Mouse (Mus musculus) intestine, embryonic 14.5 days (tissue): ENCODE measurements around the gene Jade1. TPM values are rescaled to one million over a fixed set of nuclear protein-coding genes. Genes with fewer than 3 reads are reported as not detected.

Experiments used
- ATAC-seq: fragments of 200-750 bp; cut with Nextera tagmentation; replicated peaks from 2 replicates; pipeline ENCODE4 v1.8.0; 2017; ENCODE audit warnings: low read depth, moderate number of reproducible peaks, moderate TSS enrichment, moderate library complexity; ENCODE audit not compliant: low FRiP score, low TSS enrichment
- DNase-seq: peaks from one replicate; pipeline ENCODE4 v3.0.0-alpha.2; 2018; ENCODE audit warnings: low spot score
- H3K27ac ChIP-seq: fragments of 300-500 bp; sonication (generic); 2 replicates; pipeline ENCODE4 v1.5.1; 2014; ENCODE audit warnings: low read depth, mild to moderate bottlenecking, control low read depth
- H3K27me3 ChIP-seq: fragments of 300-500 bp; sonication (generic); replicated peaks from 2 replicates; pipeline ENCODE4 v1.6.1; 2014; ENCODE audit warnings: low read length, control low read depth; ENCODE audit not compliant: control insufficient read depth, insufficient read depth
- H3K36me3 ChIP-seq: fragments of 300-500 bp; sonication (generic); 2 replicates; pipeline ENCODE4 v1.6.1; 2014; ENCODE audit warnings: low read length, control low read depth; ENCODE audit not compliant: control insufficient read depth, insufficient read depth
- H3K4me1 ChIP-seq: fragments of 300-500 bp; sonication (generic); replicated peaks from 2 replicates; pipeline ENCODE4 v1.6.1; 2014; ENCODE audit warnings: low read length, control low read depth, mixed read lengths; ENCODE audit not compliant: control insufficient read depth, insufficient read depth
- H3K4me2 ChIP-seq: fragments of 300-500 bp; sonication (generic); 2 replicates; pipeline ENCODE4 v1.6.1; 2014; ENCODE audit warnings: low read length
- H3K4me3 ChIP-seq: fragments of 300-500 bp; sonication (generic); 2 replicates; pipeline ENCODE4 v1.5.1; 2014; ENCODE audit warnings: low read depth, low read length, control low read depth, mixed read lengths
- H3K9ac ChIP-seq: fragments of 300-500 bp; sonication (generic); 2 replicates; pipeline ENCODE4 v1.6.1; 2014; ENCODE audit warnings: mild to moderate bottlenecking, low read length
- H3K9me3 ChIP-seq: fragments of 300-500 bp; sonication (generic); 2 replicates; pipeline ENCODE4 v1.6.1; 2016; ENCODE audit warnings: low read length, control low read depth; ENCODE audit not compliant: control insufficient read depth
- WGBS: fragments of 180-500 bp; shearing (Covaris S2); extraction: QIAGEN DNeasy Blood & Tissue Kit; methylation state at CpG from one replicate; pipeline ENCODE4 v1.1.7; 2014; 5-methylcytosine and 5-hydroxymethylcytosine counted together
- polyA plus RNA-seq: library from polyadenylated mRNA; unstranded; fragments of >200 nt; fragmentation: Nextera tagmentation; extraction: Ambion mirVana; gene quantifications from 2 replicates; pipeline ENCODE4 v1.2.1, GENCODE M21; 2014

Gene Jade1
- polyA plus RNA-seq, 1 experiment from 2014 or later: 21.0 TPM

GRCm38 (mm10) chr3:41564471-41565213 lies 9.1 kb downstream of the Jade1 start:
- WGBS: 0% methylated on average over 38 of the region's 60 CpGs
- ATAC-seq: peak; percentile 67

DNA sequence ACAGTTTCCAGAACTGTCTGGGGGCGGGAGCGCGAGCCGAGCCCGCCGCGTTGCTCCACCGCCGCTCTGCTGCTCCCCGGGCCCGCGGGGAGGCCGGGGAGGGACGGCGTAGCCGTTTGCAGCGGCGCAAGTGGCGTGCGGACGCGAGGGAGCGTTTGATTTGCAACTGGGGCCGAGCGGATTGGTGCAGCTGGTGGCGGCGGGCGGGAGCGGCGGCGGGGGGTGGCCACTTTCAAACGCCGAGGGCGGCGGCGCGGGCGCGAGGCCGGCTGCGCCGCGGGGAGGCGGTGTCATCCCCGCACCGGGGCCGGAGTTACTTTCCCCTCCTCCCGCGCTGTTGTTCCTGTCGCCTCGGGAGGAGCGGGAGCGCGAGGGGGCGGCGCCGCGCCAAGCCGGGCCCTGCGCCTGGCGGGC lies 9.9 kb downstream of the Jade1 start:
- no peaks in the 10 kb centered on the region for H3K36me3 ChIP-seq
- H3K27ac ChIP-seq: peak overlapping the region; percentile 95
- peak overlapping the region; percentile 65 for H3K4me3 ChIP-seq
- H3K9ac ChIP-seq: peak overlapping the region; percentile 88
- no peaks in the 10 kb centered on the region for H3K27me3 ChIP-seq
- no peaks in the 10 kb centered on the region for H3K4me1 ChIP-seq
- no peaks in the 10 kb centered on the region for H3K9me3 ChIP-seq
- H3K4me2 ChIP-seq: peak overlapping the region; percentile 88
- peak; percentile 61 for ATAC-seq
- DNase-seq: peak; percentile 85
- WGBS: under 1% methylated on average over 35 of the region's 61 CpGs

More at GRCm38 (mm10) chr3:41564471-41565213, 9.1 kb downstream of the Jade1 start:
- Histone ChIP-seq H3K9me3 (no peaks in the 10 kb centered on the region), H3K9ac (peak overlapping the region; percentile 88), H3K36me3 (no peaks in the 10 kb centered on the region), H3K4me1 (no peaks in the 10 kb centered on the region), H3K4me2 (peak overlapping the region; percentile 88), H3K4me3 (peak overlapping the region; percentile 65), H3K27ac (peak overlapping the region; percentile 95), H3K27me3 (no peaks in the 10 kb centered on the region)
- DNase-seq: peak; percentile 90

DNA sequence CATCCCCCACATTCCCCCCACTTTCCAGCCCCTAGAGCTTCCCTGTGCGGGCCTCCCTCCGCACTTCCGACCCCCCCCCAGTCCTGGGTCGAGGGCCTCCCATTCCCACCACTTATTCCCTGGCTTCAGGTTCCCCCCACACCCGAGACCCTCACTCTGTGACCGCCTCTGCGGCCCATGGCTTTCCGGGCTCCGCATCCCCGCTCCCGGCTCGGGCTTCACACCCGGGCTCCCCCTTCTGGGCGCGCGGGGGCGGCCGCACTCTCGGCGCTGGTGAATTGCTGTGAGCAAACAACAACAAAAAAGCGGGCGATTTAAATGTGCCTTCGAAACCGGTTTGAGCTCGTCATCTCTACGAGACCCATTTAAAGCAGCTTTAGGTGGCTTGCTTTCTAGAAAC lies 10.4 kb downstream of the Jade1 start:
- Histone ChIP-seq H3K27ac (peak overlapping the region; percentile 95), H3K9me3 (no peaks in the 10 kb centered on the region), H3K36me3 (no peaks in the 10 kb centered on the region), H3K4me3 (peak overlapping the region; percentile 65), H3K4me2 (peak overlapping the region; percentile 88), H3K27me3 (no peaks in the 10 kb centered on the region), H3K4me1 (no peaks in the 10 kb centered on the region), H3K9ac (peak overlapping the region; percentile 88)
- peak; percentile 91 for DNase-seq
- ATAC-seq: peak; percentile 24
- 0% methylated on average over 25 of the region's 26 CpGs for WGBS

DNA sequence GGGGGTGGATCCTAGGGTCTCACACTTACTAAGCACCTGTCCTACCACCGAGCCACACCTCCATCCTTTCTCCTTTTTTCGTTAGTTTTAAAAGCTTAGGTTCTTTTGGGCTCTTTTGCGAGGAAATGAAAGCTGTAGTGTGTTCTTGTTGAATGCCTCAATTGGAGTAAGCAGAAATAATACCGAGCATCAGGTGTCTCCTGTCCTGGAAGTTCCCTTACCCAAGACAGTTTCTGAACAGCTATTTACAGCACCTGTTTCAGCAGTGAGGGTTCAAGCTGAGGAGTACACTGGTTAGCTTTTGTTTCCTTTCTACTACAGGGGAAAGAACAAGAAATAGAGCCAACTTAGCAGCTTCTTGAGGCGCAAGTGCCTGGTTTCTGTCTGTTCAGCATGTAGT lies 14.4 kb downstream of the Jade1 start:
- no peaks in the 10 kb centered on the region for H3K9me3 ChIP-seq
- ATAC-seq: no peak
- H3K9ac ChIP-seq: no peak overlapping the region
- DNase-seq: no peak
- H3K36me3 ChIP-seq: no peaks in the 10 kb centered on the region
- WGBS: 82% methylated on average over 5 of the region's 5 CpGs
- peaks cover 5% of the 10 kb centered on the region; the same call in 1 of the 2 replicates for H3K4me1 ChIP-seq
- H3K27me3 ChIP-seq: no peaks in the 10 kb centered on the region
- no peak overlapping the region for H3K27ac ChIP-seq
- H3K4me2 ChIP-seq: no peak overlapping the region
- H3K4me3 ChIP-seq: no peak overlapping the region

DNA sequence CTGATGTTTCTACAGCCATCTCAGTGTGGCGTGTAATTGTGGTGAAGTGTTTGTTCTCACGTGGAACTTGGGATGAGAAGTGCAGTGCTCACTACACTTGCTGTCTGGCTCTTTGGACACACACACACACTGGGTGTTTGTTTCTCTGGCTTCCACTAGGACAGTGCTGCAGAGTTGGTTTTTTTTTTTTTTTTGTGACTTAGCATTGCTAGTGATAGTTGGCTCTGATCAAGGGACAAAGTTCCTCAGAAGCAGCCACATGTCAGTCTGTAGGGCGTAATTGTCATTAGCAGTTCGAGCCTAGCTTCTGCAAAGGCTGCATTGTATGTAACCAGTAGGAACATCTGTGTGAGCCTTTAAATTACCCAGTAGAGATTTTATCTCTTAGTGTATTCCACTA lies 16.6 kb downstream of the Jade1 start:
- H3K36me3 ChIP-seq: no peaks in the 10 kb centered on the region
- H3K9ac ChIP-seq: no peak overlapping the region
- H3K27me3 ChIP-seq: no peaks in the 10 kb centered on the region
- ATAC-seq: no peak
- no peak overlapping the region for H3K4me3 ChIP-seq
- H3K9me3 ChIP-seq: no peaks in the 10 kb centered on the region
- DNase-seq: no peak
- 77% methylated on average over 4 of the region's 4 CpGs for WGBS
- peaks cover 5% of the 10 kb centered on the region; the same call in 1 of the 2 replicates for H3K4me1 ChIP-seq
- H3K4me2 ChIP-seq: no peak overlapping the region
- H3K27ac ChIP-seq: no peak overlapping the region

DNA sequence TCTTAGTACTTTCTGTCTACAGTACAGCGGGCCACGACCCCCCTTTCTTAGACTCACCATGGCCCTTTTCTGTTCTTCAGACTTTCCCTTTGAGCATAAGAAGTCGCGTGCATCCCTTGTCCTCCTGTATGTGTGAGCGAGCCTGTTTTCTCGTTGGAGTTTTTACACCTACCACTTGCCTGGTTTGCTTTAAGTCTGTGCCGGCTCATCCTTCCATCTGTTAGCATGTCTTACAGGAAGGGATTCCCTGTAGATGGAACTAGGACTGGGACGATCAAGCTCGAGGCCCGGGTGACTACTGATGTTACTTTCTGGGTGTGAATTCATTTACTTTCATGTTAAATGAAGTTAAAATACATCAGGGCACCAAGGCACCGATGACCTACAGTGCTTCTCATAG lies 17.4 kb downstream of the Jade1 start:
- Histone ChIP-seq H3K27me3 (no peaks in the 10 kb centered on the region), H3K4me3 (no peak overlapping the region), H3K9me3 (no peaks in the 10 kb centered on the region), H3K4me1 (peaks cover 5% of the 10 kb centered on the region; the same call in 1 of the 2 replicates), H3K4me2 (no peak overlapping the region), H3K36me3 (no peaks in the 10 kb centered on the region), H3K27ac (no peak overlapping the region), H3K9ac (no peak overlapping the region)
- WGBS: 90% methylated on average over 11 of the region's 11 CpGs
- no peak for DNase-seq
- ATAC-seq: no peak

- Histone ChIP-seq H3K36me3 (no peaks in the 10 kb centered on the region), H3K4me2 (no peak overlapping the region), H3K9ac (no peak overlapping the region), H3K9me3 (no peaks in the 10 kb centered on the region), H3K4me1 (peaks cover 5% of the 10 kb centered on the region; the same call in 1 of the 2 replicates), H3K27me3 (no peaks in the 10 kb centered on the region), H3K4me3 (no peak overlapping the region), H3K27ac (no peak overlapping the region)
- no peak for DNase-seq
- 60% methylated on average over 8 of the region's 8 CpGs for WGBS
- ATAC-seq: no peak
These were observed 18.7 kb downstream of the Jade1 start for GRCm38 (mm10) chr3:41574208-41574607.

DNA sequence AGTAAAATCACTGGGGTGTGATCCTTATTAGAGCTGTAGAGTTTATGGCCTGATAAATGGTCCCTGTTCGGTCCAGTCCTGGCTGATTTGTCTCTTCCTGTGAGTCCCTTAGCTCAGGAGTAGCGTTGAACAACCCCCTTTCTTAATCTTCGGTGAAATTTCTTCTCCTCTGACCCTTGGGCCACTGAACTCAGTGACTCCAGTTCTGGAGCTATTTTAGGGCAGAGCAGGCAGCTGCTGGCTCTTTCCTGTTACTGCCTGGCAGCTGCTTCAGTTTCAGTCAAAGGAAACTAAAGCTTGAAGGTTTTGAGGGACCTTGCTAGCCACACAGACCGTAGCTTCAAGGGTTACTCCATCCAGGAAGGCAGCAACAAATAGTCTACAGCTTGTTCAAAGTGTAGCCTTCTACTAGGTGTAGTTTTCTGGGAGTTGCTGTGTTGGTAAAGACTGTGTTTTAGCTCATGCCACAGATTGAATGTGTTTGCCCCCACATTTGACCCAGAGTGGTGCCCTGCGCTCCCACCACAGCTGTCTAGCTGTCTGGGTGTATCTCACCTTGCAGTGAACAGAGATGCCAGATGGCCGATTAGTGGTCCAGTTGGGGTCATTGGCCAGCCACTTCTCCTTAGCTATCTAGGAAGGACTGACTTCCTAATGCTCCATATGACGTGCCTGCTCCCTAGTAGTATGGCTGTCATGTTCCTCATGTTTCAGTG lies 19.3 kb downstream of the Jade1 start:
- no peaks in the 10 kb centered on the region for H3K27me3 ChIP-seq
- no peak overlapping the region for H3K4me3 ChIP-seq
- no peaks in the 10 kb centered on the region for H3K36me3 ChIP-seq
- H3K4me1 ChIP-seq: peaks cover 5% of the 10 kb centered on the region; the same call in 1 of the 2 replicates
- H3K4me2 ChIP-seq: no peak overlapping the region
- no peak for ATAC-seq
- H3K9ac ChIP-seq: no peak overlapping the region
- WGBS: 52% methylated on average over 7 of the region's 7 CpGs
- no peaks in the 10 kb centered on the region for H3K9me3 ChIP-seq
- H3K27ac ChIP-seq: no peak overlapping the region
- DNase-seq: no peak
